Mouse (Mus musculus): Measurements from ENCODE around the gene Tecpr2. TPM values are rescaled to one million over a fixed set of nuclear protein-coding genes. Genes with fewer than 3 reads are reported as not detected.
"Not testable (repeated sequence)": the region's sequence is repeated elsewhere in the genome, so short reads cannot be mapped to it uniquely, and the experiment has no call there.

Gene Tecpr2
- polyA plus RNA-seq, 1 experiment from 2014 or later: 4.1 TPM

- no peak for ATAC-seq (ENCODE audit: low FRiP score)
- 73% methylated on average over 6 of the region's 6 CpGs for WGBS
- Histone ChIP-seq H3K27me3 (ENCODE audit: control insufficient read depth, insufficient read depth, low read length) (peaks cover 6% of the 10 kb centered on the region), H3K9ac (ENCODE audit: low read depth, low read length) (no peak overlapping the region), H3K4me3 (ENCODE audit: low read depth, low read length) (peak overlapping the region; percentile 45; the same call in 1 of the 2 replicates), H3K4me1 (replicated peaks; ENCODE audit: control insufficient read depth, insufficient read depth, low read length) (0 out of 2 replicates have a peak, but pooled peaks cover 2% of the 10 kb centered on the region), H3K36me3 (ENCODE audit: control insufficient read depth, insufficient read depth, low read length) (no peaks in the 10 kb centered on the region), H3K9me3 (ENCODE audit: control insufficient read depth, low read length) (no peaks in the 10 kb centered on the region), H3K27ac (ENCODE audit: low read depth, low read length) (no peak overlapping the region), H3K4me2 (replicated peaks; ENCODE audit: low read depth, low read length) (peak overlapping the region; percentile 60)
- DNase-seq (ENCODE audit: low spot score): no peak
Observed at GRCm38 (mm10) chr12:110846191-110846765, 42.8 kb upstream of the Tecpr2 start.

GRCm38 (mm10) chr12:110850010-110850928 lies 38.8 kb upstream of the Tecpr2 start, which contains the start of gene Zfp839:
Gene Zfp839 (plus strand): TSS chr12:110850253.
- Histone ChIP-seq H3K9me3 (ENCODE audit: control insufficient read depth, low read length) (no peaks in the 10 kb centered on the region), H3K36me3 (ENCODE audit: control insufficient read depth, insufficient read depth, low read length) (no peaks in the 10 kb centered on the region), H3K4me1 (replicated peaks; ENCODE audit: control insufficient read depth, insufficient read depth, low read length) (no peaks in the 10 kb centered on the region), H3K9ac (ENCODE audit: low read depth, low read length) (peak within 1 kb of the TSS; percentile 90), H3K27ac (ENCODE audit: low read depth, low read length) (peak within 1 kb of the TSS; percentile 33; the same call in 1 of the 2 replicates), H3K27me3 (ENCODE audit: control insufficient read depth, insufficient read depth, low read length) (no peaks in the 10 kb centered on the region; the same call in 1 of the 2 replicates), H3K4me2 (replicated peaks; ENCODE audit: low read depth, low read length) (peak within 1 kb of the TSS; percentile 78), H3K4me3 (ENCODE audit: low read depth, low read length) (peak within 1 kb of the TSS; percentile 88)
- DNase-seq (ENCODE audit: low spot score) (peak; percentile 89), ATAC-seq (ENCODE audit: low FRiP score) (peak; percentile 86)
- WGBS: under 1% methylated on average over 69 of the region's 89 CpGs

- Histone ChIP-seq H3K4me3 (ENCODE audit: low read depth, low read length) (peak overlapping the region; percentile 88), H3K9me3 (ENCODE audit: control insufficient read depth, low read length) (no peaks in the 10 kb centered on the region), H3K27me3 (ENCODE audit: control insufficient read depth, insufficient read depth, low read length) (no peaks in the 10 kb centered on the region; the same call in 1 of the 2 replicates), H3K4me2 (replicated peaks; ENCODE audit: low read depth, low read length) (peak overlapping the region; percentile 78), H3K36me3 (ENCODE audit: control insufficient read depth, insufficient read depth, low read length) (no peaks in the 10 kb centered on the region), H3K4me1 (replicated peaks; ENCODE audit: control insufficient read depth, insufficient read depth, low read length) (no peaks in the 10 kb centered on the region), H3K27ac (ENCODE audit: low read depth, low read length) (no peak overlapping the region), H3K9ac (ENCODE audit: low read depth, low read length) (peak overlapping the region; percentile 90)
- 23% methylated on average over 9 of the region's 9 CpGs for WGBS
- DNase-seq (ENCODE audit: low spot score) (no peak), ATAC-seq (ENCODE audit: low FRiP score) (no peak)
Observed at GRCm38 (mm10) chr12:110850929-110851256, 38.2 kb upstream of the Tecpr2 start.

- no peak overlapping the region for H3K27ac ChIP-seq (ENCODE audit: low read depth, low read length)
- H3K4me2 ChIP-seq (replicated peaks; ENCODE audit: low read depth, low read length): no peak overlapping the region
- 86% methylated on average over 12 of the region's 12 CpGs for WGBS
- no peak for DNase-seq (ENCODE audit: low spot score)
- H3K4me1 ChIP-seq (replicated peaks; ENCODE audit: control insufficient read depth, insufficient read depth, low read length): no peaks in the 10 kb centered on the region
- no peak overlapping the region for H3K9ac ChIP-seq (ENCODE audit: low read depth, low read length)
- no peak overlapping the region for H3K4me3 ChIP-seq (ENCODE audit: low read depth, low read length)
- no peak for ATAC-seq (ENCODE audit: low FRiP score)
- H3K27me3 ChIP-seq (ENCODE audit: control insufficient read depth, insufficient read depth, low read length): no peaks in the 10 kb centered on the region; the same call in 1 of the 2 replicates
- no peaks in the 10 kb centered on the region for H3K36me3 ChIP-seq (ENCODE audit: control insufficient read depth, insufficient read depth, low read length)
- no peaks in the 10 kb centered on the region for H3K9me3 ChIP-seq (ENCODE audit: control insufficient read depth, low read length)
Observed at GRCm38 (mm10) chr12:110851414-110851813, 37.6 kb upstream of the Tecpr2 start.

GRCm38 (mm10) chr12:110851923-110852322 lies 37.1 kb upstream of the Tecpr2 start:
- DNase-seq (ENCODE audit: low spot score): no peak
- Histone ChIP-seq H3K27ac (ENCODE audit: low read depth, low read length) (no peak overlapping the region), H3K4me2 (replicated peaks; ENCODE audit: low read depth, low read length) (no peak overlapping the region), H3K4me1 (replicated peaks; ENCODE audit: control insufficient read depth, insufficient read depth, low read length) (no peaks in the 10 kb centered on the region), H3K4me3 (ENCODE audit: low read depth, low read length) (no peak overlapping the region), H3K36me3 (ENCODE audit: control insufficient read depth, insufficient read depth, low read length) (no peaks in the 10 kb centered on the region), H3K9me3 (ENCODE audit: control insufficient read depth, low read length) (no peaks in the 10 kb centered on the region), H3K27me3 (ENCODE audit: control insufficient read depth, insufficient read depth, low read length) (no peaks in the 10 kb centered on the region), H3K9ac (ENCODE audit: low read depth, low read length) (no peak overlapping the region)
- no peak for ATAC-seq (ENCODE audit: low FRiP score)
- WGBS: 86% methylated on average over 1 of the region's 1 CpGs

GRCm38 (mm10) chr12:110854786-110855737 lies 34.0 kb upstream of the Tecpr2 start:
- Histone ChIP-seq H3K27ac (ENCODE audit: low read depth, low read length) (no peak overlapping the region), H3K36me3 (ENCODE audit: control insufficient read depth, insufficient read depth, low read length) (no peaks in the 10 kb centered on the region), H3K4me1 (replicated peaks; ENCODE audit: control insufficient read depth, insufficient read depth, low read length) (no peaks in the 10 kb centered on the region), H3K9me3 (ENCODE audit: control insufficient read depth, low read length) (no peaks in the 10 kb centered on the region), H3K9ac (ENCODE audit: low read depth, low read length) (no peak overlapping the region), H3K27me3 (ENCODE audit: control insufficient read depth, insufficient read depth, low read length) (no peaks in the 10 kb centered on the region), H3K4me2 (replicated peaks; ENCODE audit: low read depth, low read length) (no peak overlapping the region), H3K4me3 (ENCODE audit: low read depth, low read length) (no peak overlapping the region)
- 89% methylated on average over 32 of the region's 32 CpGs for WGBS
- DNase-seq (ENCODE audit: low spot score) (no peak), ATAC-seq (ENCODE audit: low FRiP score) (no peak)

- Histone ChIP-seq H3K9ac (ENCODE audit: low read depth, low read length) (no peak overlapping the region), H3K27ac (ENCODE audit: low read depth, low read length) (no peak overlapping the region), H3K4me1 (replicated peaks; ENCODE audit: control insufficient read depth, insufficient read depth, low read length) (no peaks in the 10 kb centered on the region), H3K27me3 (ENCODE audit: control insufficient read depth, insufficient read depth, low read length) (no peaks in the 10 kb centered on the region), H3K36me3 (ENCODE audit: control insufficient read depth, insufficient read depth, low read length) (no peaks in the 10 kb centered on the region), H3K4me2 (replicated peaks; ENCODE audit: low read depth, low read length) (no peak overlapping the region), H3K9me3 (ENCODE audit: control insufficient read depth, low read length) (no peaks in the 10 kb centered on the region), H3K4me3 (ENCODE audit: low read depth, low read length) (no peak overlapping the region)
- 83% methylated on average over 7 of the region's 7 CpGs for WGBS
- ATAC-seq (ENCODE audit: low FRiP score): no peak
- no peak for DNase-seq (ENCODE audit: low spot score)
Observed at GRCm38 (mm10) chr12:110857196-110857595, 31.9 kb upstream of the Tecpr2 start.

GRCm38 (mm10) chr12:110858681-110859080 lies 30.4 kb upstream of the Tecpr2 start:
- H3K4me2 ChIP-seq (replicated peaks; ENCODE audit: low read depth, low read length); H3K4me3 ChIP-seq (ENCODE audit: low read depth, low read length); ATAC-seq (ENCODE audit: low FRiP score); H3K27me3 ChIP-seq (ENCODE audit: control insufficient read depth, insufficient read depth, low read length); H3K4me1 ChIP-seq (replicated peaks; ENCODE audit: control insufficient read depth, insufficient read depth, low read length); H3K9ac ChIP-seq (ENCODE audit: low read depth, low read length); H3K36me3 ChIP-seq (ENCODE audit: control insufficient read depth, insufficient read depth, low read length); H3K27ac ChIP-seq (ENCODE audit: low read depth, low read length); DNase-seq (ENCODE audit: low spot score); H3K9me3 ChIP-seq (ENCODE audit: control insufficient read depth, low read length): not testable (repeated sequence)
- 96% methylated on average over 15 of the region's 15 CpGs for WGBS
